Mouse (Mus musculus) gastrocnemius, adult 18-20 months (tissue): ENCODE results near the gene Gm8909. TPM values are rescaled to one million over a fixed set of nuclear protein-coding genes. Genes with fewer than 3 reads are reported as not detected.

Experiments used
- total RNA-seq, 2 experiments: library from RNA; stranded (reverse); gene quantifications; 2 replicates each; pipeline ENCODE4 v1.2.3; 2021

Gene Gm8909
- total RNA-seq, 2 experiments from 2014 or later: not detected

Other genes with a start within 250 kb of the Gm8909 start
- 10 to 100 TPM; 73.4 to 74.3 TPM for gene Abcf1, start 198.8 kb downstream of the Gm8909 start, total RNA-seq
- 10 to 100 TPM; 20.2 to 26.0 TPM for gene Gnl1, start 188.7 kb downstream of the Gm8909 start, total RNA-seq
- 1 to 10 TPM; 2.1 to 3.2 TPM for gene Prr3, start 188.3 kb downstream of the Gm8909 start, total RNA-seq
- 1 to 10 TPM in 1 of 2 experiments, under 1 TPM in 1; 0.98 to 1.5 TPM for gene H2-T24, start 148.0 kb downstream of the Gm8909 start, total RNA-seq
- 1 to 10 TPM; 7.0 to 9.4 TPM for gene H2-T23, start 135.7 kb downstream of the Gm8909 start, total RNA-seq
- gene H2-T22, start 125.8 kb downstream of the Gm8909 start, total RNA-seq: 10 to 100 TPM in 1 of 2 experiments, 1 to 10 TPM in 1; 7.9 to 15.7 TPM
- gene Gm6034, start 125.6 kb downstream of the Gm8909 start, total RNA-seq: not detected
- 1 to 10 TPM; 1.4 to 3.2 TPM for gene Gm11127, start 110.2 kb downstream of the Gm8909 start, total RNA-seq
- gene Gm19684, start 46.9 kb downstream of the Gm8909 start, total RNA-seq: not detected
- not detected for gene Gm7030, start 39.1 kb downstream of the Gm8909 start, total RNA-seq
- gene H2-T3, start 21.8 kb upstream of the Gm8909 start, total RNA-seq: not detected
- 10 to 100 TPM; 36.5 to 44.5 TPM for gene Rpp21, start 89.5 kb upstream of the Gm8909 start, total RNA-seq
- 1 to 10 TPM; 6.2 to 6.6 TPM for gene Trim39, start 103.7 kb upstream of the Gm8909 start, total RNA-seq
- not detected for gene H2-M10.2, start 118.0 kb upstream of the Gm8909 start, total RNA-seq
- not detected for gene H2-M10.1, start 157.6 kb upstream of the Gm8909 start, total RNA-seq
- not detected for gene H2-M10.3, start 199.9 kb upstream of the Gm8909 start, total RNA-seq